Mouse (Mus musculus) kidney, postnatal 0 days (tissue): ENCODE measurements around the gene Tff3. TPM values are rescaled to one million over a fixed set of nuclear protein-coding genes. Genes with fewer than 3 reads are reported as not detected.

Source experiments
- ATAC-seq: fragments of 200-750 bp; cut with Nextera tagmentation; replicated peaks from 2 replicates; pipeline ENCODE4 v1.8.0; 2017; ENCODE audit warnings: low read depth, moderate number of reproducible peaks, moderate TSS enrichment, moderate library complexity; ENCODE audit not compliant: low FRiP score
- DNase-seq: peaks from one replicate; pipeline ENCODE4 v3.0.0-alpha.2; 2016; ENCODE audit warnings: low spot score
- H3K27ac ChIP-seq: fragments of 300-500 bp; sonication (generic); 2 replicates; pipeline ENCODE4 v1.5.1; 2014; ENCODE audit warnings: mild to moderate bottlenecking
- H3K27me3 ChIP-seq: fragments of 300-500 bp; sonication (generic); 2 replicates; pipeline ENCODE4 v1.6.1; 2014; ENCODE audit warnings: low read length, mixed read lengths; ENCODE audit not compliant: insufficient read depth
- H3K36me3 ChIP-seq: fragments of 300-500 bp; sonication (generic); 2 replicates; pipeline ENCODE4 v1.6.1; 2014; ENCODE audit warnings: low read length, mixed read lengths; ENCODE audit not compliant: insufficient read depth
- H3K4me1 ChIP-seq: fragments of 300-500 bp; sonication (generic); replicated peaks from 2 replicates; pipeline ENCODE4 v1.6.1; 2014; ENCODE audit warnings: antibody characterized with exemption, low read length, mixed read lengths; ENCODE audit not compliant: insufficient read depth
- H3K4me2 ChIP-seq: fragments of 300-500 bp; sonication (generic); 2 replicates; pipeline ENCODE4 v1.6.1; 2014; ENCODE audit warnings: mild to moderate bottlenecking, low read length, moderate library complexity, mixed read lengths
- H3K4me3 ChIP-seq: fragments of 300-500 bp; sonication (generic); replicated peaks from 2 replicates; pipeline ENCODE4 v1.5.1; 2014; ENCODE audit warnings: low read depth, low read length
- H3K9ac ChIP-seq: fragments of 300-500 bp; sonication (generic); 2 replicates; pipeline ENCODE4 v1.6.1; 2014; ENCODE audit warnings: low read depth, low read length
- H3K9me3 ChIP-seq: fragments of 300-500 bp; sonication (generic); replicated peaks from 2 replicates; pipeline ENCODE4 v1.6.1; 2016; ENCODE audit warnings: low read length, inconsistent platforms, mixed read lengths
- CTCF ChIP-seq: IDR thresholded peaks from 2 replicates; pipeline ENCODE4 v1.5.1; 2016; ENCODE audit warnings: antibody characterized with exemption, low read depth, mild to moderate bottlenecking, moderate library complexity
- WGBS: fragments of 180-500 bp; shearing (Covaris S2); extraction: QIAGEN DNeasy Blood & Tissue Kit; methylation state at CpG from one replicate; pipeline ENCODE4 v1.1.7; 2014; 5-methylcytosine and 5-hydroxymethylcytosine counted together
- polyA plus RNA-seq: library from polyadenylated mRNA; unstranded; fragments of >200 nt; fragmentation: Nextera tagmentation; extraction: Ambion mirVana; gene quantifications from 2 replicates; pipeline ENCODE4 v1.2.1, GENCODE M21; 2015

Tff3 gene
- polyA plus RNA-seq, 1 experiment from 2014 or later: 1.1 TPM

- WGBS: 79% methylated on average over 4 of the region's 4 CpGs
- Histone ChIP-seq H3K4me1 (peaks cover 19% of the 10 kb centered on the region), H3K4me3 (no peak overlapping the region), H3K9me3 (no peaks in the 10 kb centered on the region), H3K4me2 (no peak overlapping the region), H3K27me3 (no peaks in the 10 kb centered on the region), H3K36me3 (no peaks in the 10 kb centered on the region), H3K27ac (no peak overlapping the region), H3K9ac (no peak overlapping the region)
- ATAC-seq (no peak), DNase-seq (no peak)
- no peak for TF ChIP-seq CTCF
Observed at GRCm38 (mm10) chr17:31082296-31083078, 47.0 kb downstream of the Tff3 start.

- no peak overlapping the region for H3K4me3 ChIP-seq
- no peaks in the 10 kb centered on the region for H3K36me3 ChIP-seq
- TF ChIP-seq CTCF: no peak
- H3K27me3 ChIP-seq: no peaks in the 10 kb centered on the region
- ATAC-seq (no peak), DNase-seq (no peak)
- no peaks in the 10 kb centered on the region for H3K9me3 ChIP-seq
- peaks cover 32% of the 10 kb centered on the region for H3K4me1 ChIP-seq
- H3K27ac ChIP-seq: peak overlapping the region; percentile 77
- H3K9ac ChIP-seq: no peak overlapping the region
- WGBS: 35% methylated on average over 12 of the region's 12 CpGs
- H3K4me2 ChIP-seq: no peak overlapping the region
Observed at GRCm38 (mm10) chr17:31079078-31079840, 50.2 kb downstream of the Tff3 start.

- Histone ChIP-seq H3K4me1 (peaks cover 32% of the 10 kb centered on the region), H3K27me3 (no peaks in the 10 kb centered on the region), H3K4me2 (no peak overlapping the region), H3K4me3 (no peak overlapping the region), H3K9me3 (no peaks in the 10 kb centered on the region), H3K27ac (peak overlapping the region; percentile 77), H3K36me3 (no peaks in the 10 kb centered on the region), H3K9ac (no peak overlapping the region)
- DNase-seq (no peak), ATAC-seq (no peak)
- no peak for TF ChIP-seq CTCF
- 50% methylated on average over 11 of the region's 11 CpGs for WGBS
Observed at GRCm38 (mm10) chr17:31078581-31078980, 50.9 kb downstream of the Tff3 start.

GRCm38 (mm10) chr17:31077561-31077960, 51.9 kb downstream of the Tff3 start:
- no peaks in the 10 kb centered on the region for H3K9me3 ChIP-seq
- ATAC-seq (0 out of 2 replicates have a peak, but pooled peaks have one; percentile 26), DNase-seq (no peak)
- H3K36me3 ChIP-seq: no peaks in the 10 kb centered on the region
- WGBS: 44% methylated on average over 5 of the region's 5 CpGs
- peaks cover 41% of the 10 kb centered on the region for H3K4me1 ChIP-seq
- H3K4me3 ChIP-seq: no peak overlapping the region
- TF ChIP-seq CTCF: no peak
- H3K27ac ChIP-seq: peak overlapping the region; percentile 77; the same call in 1 of the 2 replicates
- H3K4me2 ChIP-seq: no peak overlapping the region
- no peak overlapping the region for H3K9ac ChIP-seq
- no peaks in the 10 kb centered on the region for H3K27me3 ChIP-seq

DNA sequence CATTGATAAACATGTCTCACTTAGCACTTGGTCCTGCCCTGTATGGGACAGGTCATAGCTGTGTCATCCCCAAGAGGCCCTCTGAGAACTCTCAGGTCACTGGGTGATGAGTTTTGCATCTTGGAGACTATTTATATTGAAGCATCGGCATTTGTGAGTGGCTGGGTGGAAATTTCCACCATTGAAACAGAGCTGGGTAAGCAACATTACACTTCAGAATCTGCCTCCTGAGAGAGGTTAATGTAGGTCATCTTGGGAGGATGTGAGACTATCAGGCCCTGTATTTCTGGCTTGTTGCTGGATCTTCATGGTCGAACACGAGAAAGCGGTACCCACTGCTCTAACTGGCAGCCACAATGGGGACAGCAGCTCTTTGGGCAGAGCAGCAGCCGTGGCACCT, 54.0 kb downstream of the Tff3 start:
- H3K9me3 ChIP-seq: no peaks in the 10 kb centered on the region
- WGBS: 59% methylated on average over 5 of the region's 5 CpGs
- H3K27me3 ChIP-seq: no peaks in the 10 kb centered on the region
- DNase-seq: no peak
- H3K9ac ChIP-seq: no peak overlapping the region
- no peak overlapping the region for H3K4me2 ChIP-seq
- H3K27ac ChIP-seq: peak overlapping the region; percentile 64
- H3K4me3 ChIP-seq: no peak overlapping the region
- peaks cover 54% of the 10 kb centered on the region for H3K4me1 ChIP-seq
- no peaks in the 10 kb centered on the region for H3K36me3 ChIP-seq
- ATAC-seq: no peak
- no peak for TF ChIP-seq CTCF

Other genes starting within 250 kb of the Tff3 start
- 0.33 and 0.46 TPM in 2 replicates for gene Glp1r, start 227.8 kb downstream of the Tff3 start, polyA plus RNA-seq
- gene Umodl1, start 175.0 kb downstream of the Tff3 start, polyA plus RNA-seq: 0.09 and 0.17 TPM in 2 replicates
- 8.5 and 8.8 TPM in 2 replicates for gene Abcg1, start 72.0 kb downstream of the Tff3 start, polyA plus RNA-seq
- gene Tff2, start 14.6 kb upstream of the Tff3 start, polyA plus RNA-seq: 4.9 and 7.7 TPM in 2 replicates
- gene Tff1, start 35.6 kb upstream of the Tff3 start, polyA plus RNA-seq: 0.62 TPM in 1 of 2 replicates, not detected in the other
- gene Tmprss3, start 69.3 kb upstream of the Tff3 start, polyA plus RNA-seq: 0.05 TPM in 1 of 2 replicates, not detected in the other
- gene Ubash3a, start 78.2 kb upstream of the Tff3 start, polyA plus RNA-seq: 0.11 and 0.14 TPM in 2 replicates
- 1.3 and 2.2 TPM in 2 replicates for gene Rsph1, start 147.7 kb upstream of the Tff3 start, polyA plus RNA-seq
- gene Slc37a1, start 157.1 kb upstream of the Tff3 start, polyA plus RNA-seq: 2.8 and 3.9 TPM in 2 replicates